In genomic region chr2:76966013-76966412, GRCm38 (mm10) we compare ENCODE assay signal across 24 mouse cellular contexts. TPM values are rescaled to one million over a fixed set of nuclear protein-coding genes. Genes with fewer than 3 reads are reported as not detected.
A peak's percentile ranks its signal among the peaks of the same experiment; 100 is the strongest.
DNase-seq lines count a peak whose midpoint lies in the region; ATAC-seq and TF ChIP-seq lines count a peak whose summit lies in the region.
"Had no signal": no experiment of that assay in that cellular context is flagged by ENCODE, and none has a peak within 500 bp of the region (broad histone marks: within the 10 kb centered on the region; RNA-seq: fewer than 3 reads in every experiment).

No protein-coding gene starts in this region.

- H3K4me1 ChIP-seq in liver, adult 2 months (ENCODE audit: control insufficient read depth, insufficient read depth, low read length) = no peaks in the 10 kb centered on the region
- no peaks in the 10 kb centered on the region for H3K4me1 ChIP-seq in liver, postnatal 0 days (ENCODE audit: insufficient read depth)
- H3K4me1 ChIP-seq: embryonic facial prominence, embryonic 10.5 days; embryonic facial prominence, embryonic 12.5 days; forebrain, embryonic 12.5 days had no signal

- H3K27me3 ChIP-seq in liver, adult 2 months (ENCODE audit: control insufficient read depth, insufficient read depth, low read length) = no peaks in the 10 kb centered on the region
- H3K27me3 ChIP-seq in liver, postnatal 0 days (ENCODE audit: insufficient read depth, low read length) = no peaks in the 10 kb centered on the region
- H3K27me3 ChIP-seq: CH12.LX; embryonic facial prominence, embryonic 12.5 days; forebrain, embryonic 12.5 days had no signal

- peak overlapping the region; percentile 78 for H3K27ac ChIP-seq in gastrocnemius, adult 2 months
- H3K27ac ChIP-seq in liver, adult 2 months (replicated peaks; ENCODE audit: insufficient read depth, low read depth, low read length) = no peak overlapping the region
- no peak overlapping the region for H3K27ac ChIP-seq in liver, postnatal 0 days (ENCODE audit: low read depth)
- H3K27ac ChIP-seq: embryonic facial prominence, embryonic 10.5 days; embryonic facial prominence, embryonic 12.5 days; forebrain, embryonic 12.5 days had no signal

- no peak overlapping the region for H3K9ac ChIP-seq in liver, adult 2 months (ENCODE audit: low read depth, low read length)
- H3K9ac ChIP-seq in liver, postnatal 0 days (replicated peaks) = no peak overlapping the region
- H3K9ac ChIP-seq: embryonic facial prominence, embryonic 12.5 days; forebrain, embryonic 12.5 days had no signal

- H3K9me3 ChIP-seq in liver, postnatal 0 days (ENCODE audit: low read length) = no peaks in the 10 kb centered on the region
- H3K9me3 ChIP-seq: embryonic facial prominence, embryonic 10.5 days; embryonic facial prominence, embryonic 12.5 days; forebrain, embryonic 12.5 days had no signal

- TF ChIP-seq POLR2A in liver, adult 2 months (IDR thresholded peaks at IDR 0.05; ENCODE audit: extremely low read depth, insufficient read depth, low read length) = no peak

- TF ChIP-seq CTCF in gastrocnemius, adult 2 months (IDR thresholded peaks at IDR 0.05) = no peak
- no peak for TF ChIP-seq CTCF in liver, adult 2 months (IDR thresholded peaks at IDR 0.05; ENCODE audit: low read depth, low read length)
- TF ChIP-seq CTCF in liver, postnatal 0 days (IDR thresholded peaks at IDR 0.05; ENCODE audit: low read depth) = no peak

- ATAC-seq in liver, postnatal 0 days = no peak
- ATAC-seq: activated CD4-positive, CD25-positive, alpha-beta regulatory T cell, adult 4 months; CD4-positive, CD25-positive, alpha-beta regulatory T cell, adult 4 months; forebrain, embryonic 14.5 days; forebrain, embryonic 16.5 days; Patski had no signal

- H3K4me2 ChIP-seq in liver, postnatal 0 days (ENCODE audit: low read depth, low read length) = no peak overlapping the region
- H3K4me2 ChIP-seq: embryonic facial prominence, embryonic 12.5 days; forebrain, embryonic 12.5 days had no signal

- intact Hi-C loops in gastrocnemius, adult 2 months (cut with DNase I) = no loop called here

- peak; percentile 60 for DNase-seq in gastrocnemius, adult 2 months
- DNase-seq in gastrocnemius, postnatal 4 days (ENCODE audit: low spot score in 2 of 2) = no peak
- peak; percentile 12 for DNase-seq in liver, adult 2 months (ENCODE audit: extremely low read depth, low read depth, low spot score)
- no peak for DNase-seq in liver, postnatal 0 days
- DNase-seq in frontal cortex, adult 2 months (ENCODE audit: extremely low spot score in 1 of 2, low spot score in 1 of 2) = no peak
- DNase-seq: adrenal gland, adult 8-10 months; adrenal gland, postnatal 14 days; adrenal gland, postnatal 36 days; B cell, adult 2 months; cerebellum, adult 11-12 months; cerebellum, adult 2 months; cerebellum, adult 9-10 months; cerebellum, postnatal 10 days; cerebellum, postnatal 25 days had no signal

- no peaks in the 10 kb centered on the region for H3K36me3 ChIP-seq in liver, adult 2 months (ENCODE audit: control insufficient read depth, insufficient read depth, low read length)
- no peaks in the 10 kb centered on the region for H3K36me3 ChIP-seq in liver, postnatal 0 days (replicated peaks; ENCODE audit: insufficient read depth, low read length)
- H3K36me3 ChIP-seq: embryonic facial prominence, embryonic 10.5 days; embryonic facial prominence, embryonic 12.5 days; forebrain, embryonic 12.5 days; G1E had no signal

- H3K79me2 ChIP-seq in liver, adult 2 months (ENCODE audit: control insufficient read depth, insufficient read depth, low read length) = no peaks in the 10 kb centered on the region

- peak overlapping the region; percentile 31 for H3K4me3 ChIP-seq in gastrocnemius, adult 2 months
- H3K4me3 ChIP-seq in liver, adult 2 months (ENCODE audit: insufficient read depth, low read depth, low read length) = no peak overlapping the region
- no peak overlapping the region for H3K4me3 ChIP-seq in liver, postnatal 0 days (ENCODE audit: low read depth, low read length)
- H3K4me3 ChIP-seq: embryonic facial prominence, embryonic 10.5 days; embryonic facial prominence, embryonic 12.5 days; forebrain, embryonic 12.5 days had no signal

- no peak for TF ChIP-seq EP300 in liver, postnatal 0 days (IDR thresholded peaks at IDR 0.05; ENCODE audit: low read depth)

- 56% methylated on average over 2 of the region's 2 CpGs for WGBS in liver, adult 2 months
- 74% methylated on average over 2 of the region's 2 CpGs for WGBS in liver, postnatal 0 days (ENCODE audit: insufficient replicate concordance)

RNA-seq across cellular contexts. Expression of gene Ttn, which starts 16.3 kb away (rescaled TPM):
- 1,000 to 10,000 TPM; 6,941 to 7,187 TPM for total RNA-seq in gastrocnemius, adult 2 months (2021)
- 1,000 to 10,000 TPM; 3,850 to 4,932 TPM for total RNA-seq in gastrocnemius, postnatal 4 days (2021)
- 0.20 and 4.9 TPM in 2 replicates for total RNA-seq in liver, adult 2 months (2014; rRNA removed)
- polyA plus RNA-seq in liver, adult 2 months (2012; rRNA removed) = 0.01 TPM in 1 of 2 replicates, not detected in the other
- polyA plus RNA-seq in liver, postnatal 0 days (2015; fragmentation: Nextera tagmentation; extraction: Ambion mirVana) = 0.32 and 4.6 TPM in 2 replicates
- polyA plus RNA-seq in frontal cortex, adult 2 months (2012; rRNA removed) = 0.24 and 0.42 TPM in 2 replicates
- polyA plus RNA-seq: G1E had no signal

Comparison
In these comparisons a context has a peak if more than half of its experiments do, and no peak if none do; other contexts are left out.
1. DNase-seq: peak in gastrocnemius, adult 2 months (single experiment) and liver, adult 2 months (single experiment); none in gastrocnemius, postnatal 4 days (0 of 2), liver, postnatal 0 days (single experiment) and frontal cortex, adult 2 months (0 of 2).
2. RNA of gene Ttn, which starts 16.3 kb away (total RNA-seq): 6,941 to 7,187 TPM in gastrocnemius, adult 2 months and 3,850 to 4,932 TPM in gastrocnemius, postnatal 4 days; 0.20 to 4.9 TPM in liver, adult 2 months; every median in the first group is over 100 times any median in the second.